Mouse (Mus musculus) megakaryocyte-erythroid progenitor cell, adult 5-6 weeks (primary cell): Measurements from ENCODE around the gene Prr7. TPM values are rescaled to one million over a fixed set of nuclear protein-coding genes. Genes with fewer than 3 reads are reported as not detected.
"Not testable (repeated sequence)": the region's sequence is repeated elsewhere in the genome, so short reads cannot be mapped to it uniquely, and the experiment has no call there.

Experiments used
- ATAC-seq: replicated peaks from 2 replicates; pipeline ENCODE4 v1.8.0; 2016; ENCODE audit warnings: mild to moderate bottlenecking, inconsistent platforms; ENCODE audit not compliant: severe bottlenecking, poor library complexity, low FRiP score, low TSS enrichment
- total RNA-seq, 2 experiments: library from RNA; stranded (forward) in 1 of 2; stranded (reverse) in 1 of 2; fragments of 200-1000, 215-1000 nt in 1 of 2; fragments of >200 nt in 1 of 2; fragmentation: Nextera tagmentation in 1 of 2; gene quantifications; 2 replicates each; pipeline ENCODE4 v1.2.3; 2014 to 2017

The Prr7 gene
- total RNA-seq (2014; fragmentation: Nextera tagmentation), result not detected in 2 replicates
- not detected in 2 replicates for total RNA-seq (2017)

GRCm38 (mm10) chr13:55464027-55464884 is at the start of gene Prr7:
Gene Prr7, plus strand, starts transcription at chr13:55464267.
- no peak for ATAC-seq

GRCm38 (mm10) chr13:55414743-55415380 is 49.2 kb upstream of the Prr7 start, which contains the start of gene Pfn3:
Gene Pfn3, minus strand, starts transcription at chr13:55415232.
- no peak for ATAC-seq

- ATAC-seq, result peak; percentile 68
Measured at GRCm38 (mm10) chr13:55418004-55418403, 46.1 kb upstream of the Prr7 start.

GRCm38 (mm10) chr13:55419142-55419541 is 44.9 kb upstream of the Prr7 start:
- ATAC-seq, result no peak

GRCm38 (mm10) chr13:55420018-55420932 is 43.8 kb upstream of the Prr7 start:
- ATAC-seq, result no peak

GRCm38 (mm10) chr13:55420933-55421800 is 42.9 kb upstream of the Prr7 start:
- peak; percentile 43 for ATAC-seq

- no peak for ATAC-seq
Measured at GRCm38 (mm10) chr13:55426613-55427012, 37.5 kb upstream of the Prr7 start, which contains the start of gene F12. Gene F12, minus strand, starts transcription at chr13:55426793.

- no peak for ATAC-seq
Measured at GRCm38 (mm10) chr13:55429226-55429888, 34.7 kb upstream of the Prr7 start.

- ATAC-seq, result no peak
Measured at GRCm38 (mm10) chr13:55430566-55430965, 33.5 kb upstream of the Prr7 start.

- ATAC-seq, result no peak
Measured at GRCm38 (mm10) chr13:55431889-55432685, 32.0 kb upstream of the Prr7 start.

- ATAC-seq, result not testable (repeated sequence)
Measured at GRCm38 (mm10) chr13:55437111-55437629, 26.9 kb upstream of the Prr7 start.

GRCm38 (mm10) chr13:55443799-55444285 is 20.2 kb upstream of the Prr7 start:
- no peak for ATAC-seq

GRCm38 (mm10) chr13:55444286-55444936 is 19.7 kb upstream of the Prr7 start:
- peak; percentile 12 for ATAC-seq

- peak; percentile 85 for ATAC-seq
Measured at GRCm38 (mm10) chr13:55444937-55445315, 19.1 kb upstream of the Prr7 start, which contains the start of gene Grk6. Gene Grk6, plus strand, starts transcription at chr13:55445072.

GRCm38 (mm10) chr13:55445361-55446091 is 18.5 kb upstream of the Prr7 start:
- no peak for ATAC-seq
